Mouse (Mus musculus): ENCODE results near the gene Zfyve27. TPM values are rescaled to one million over a fixed set of nuclear protein-coding genes. Genes with fewer than 3 reads are reported as not detected.

Zfyve27 gene
- polyA plus RNA-seq, 1 experiment from 2014 or later: 15.2 TPM

DNA sequence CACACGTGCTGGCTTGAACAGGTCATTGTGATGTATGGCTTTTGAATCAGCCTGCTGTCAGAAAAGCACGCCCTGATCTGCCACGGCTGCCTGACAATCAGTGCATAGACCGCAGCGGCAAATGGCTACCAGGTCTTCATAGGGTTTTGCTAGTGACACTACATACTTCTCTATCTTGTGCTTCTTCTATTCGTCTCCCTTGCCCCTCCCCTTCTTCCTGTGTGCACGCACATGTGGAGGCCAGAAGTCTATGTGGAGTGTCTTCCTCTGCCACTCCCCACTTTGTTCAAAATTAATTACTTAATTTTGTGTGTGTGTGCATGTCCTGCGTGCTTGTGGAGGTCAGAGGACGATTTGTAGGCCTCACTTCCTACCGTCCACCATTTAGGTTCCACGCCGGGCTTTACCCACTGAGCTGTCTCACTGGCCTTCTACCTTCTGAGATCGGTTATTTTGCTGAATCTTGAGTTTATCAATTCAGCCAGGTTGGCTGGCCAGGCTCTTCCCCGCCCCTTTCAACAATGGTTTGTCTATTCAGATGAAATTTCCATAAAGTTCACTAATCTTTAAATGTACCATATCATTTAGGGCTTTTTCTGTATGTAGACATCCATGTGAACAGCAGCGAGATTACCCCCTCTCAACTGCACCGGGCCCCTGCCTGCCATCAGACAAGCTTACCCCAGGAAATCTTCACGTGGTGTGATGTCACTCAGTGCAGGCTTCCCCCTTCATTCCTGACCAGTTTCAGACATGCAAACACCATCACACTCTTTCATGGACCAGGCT lies 65.9 kb downstream of the Zfyve27 start:
- no peaks in the 10 kb centered on the region for H3K36me3 ChIP-seq (ENCODE audit: control insufficient read depth, insufficient read depth, low read length)
- H3K4me1 ChIP-seq (replicated peaks; ENCODE audit: control insufficient read depth, insufficient read depth, low read length): peaks cover 10% of the 10 kb centered on the region; the same call in 1 of the 2 replicates
- DNase-seq (ENCODE audit: low spot score) (no peak), ATAC-seq (replicated peaks; ENCODE audit: low FRiP score) (no peak; the same call in none of the 2 replicates)
- no peak overlapping the region for H3K9ac ChIP-seq (ENCODE audit: low read depth, low read length)
- no peak overlapping the region for H3K4me3 ChIP-seq (ENCODE audit: low read depth, low read length)
- no peak overlapping the region for H3K27ac ChIP-seq (ENCODE audit: low read depth, low read length)
- 68% methylated on average over 17 of the region's 17 CpGs for whole genome bisulfite sequencing
- H3K27me3 ChIP-seq (replicated peaks; ENCODE audit: control insufficient read depth, insufficient read depth, low read length): no peaks in the 10 kb centered on the region; the same call in none of the 2 replicates
- no peaks in the 10 kb centered on the region for H3K9me3 ChIP-seq (ENCODE audit: control insufficient read depth, low read length)
- peak overlapping the region; percentile 11; the same call in 1 of the 2 replicates for H3K4me2 ChIP-seq

DNA sequence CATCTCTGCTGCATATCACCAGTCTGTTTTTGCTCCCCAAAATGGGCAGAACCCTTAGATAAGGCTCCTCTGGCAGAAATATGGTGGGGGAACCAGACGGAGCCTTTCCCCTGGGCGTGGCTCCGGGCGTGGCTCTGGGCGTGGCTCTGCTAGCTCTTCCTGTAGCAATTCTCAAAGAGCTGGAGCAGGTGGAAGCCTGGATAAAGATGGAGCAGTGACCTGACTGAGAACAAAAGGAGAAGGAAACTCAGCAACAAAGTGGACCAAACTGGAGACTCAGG lies 66.5 kb downstream of the Zfyve27 start:
- DNase-seq (ENCODE audit: low spot score) (no peak), ATAC-seq (replicated peaks; ENCODE audit: low FRiP score) (peak; percentile 61; the same call in 1 of the 2 replicates)
- H3K4me3 ChIP-seq (ENCODE audit: low read depth, low read length): no peak overlapping the region
- H3K4me2 ChIP-seq: peak overlapping the region; percentile 11; the same call in 1 of the 2 replicates
- no peak overlapping the region for H3K27ac ChIP-seq (ENCODE audit: low read depth, low read length)
- H3K9ac ChIP-seq (ENCODE audit: low read depth, low read length): no peak overlapping the region
- H3K4me1 ChIP-seq (replicated peaks; ENCODE audit: control insufficient read depth, insufficient read depth, low read length): peaks cover 10% of the 10 kb centered on the region; the same call in 1 of the 2 replicates
- H3K27me3 ChIP-seq (replicated peaks; ENCODE audit: control insufficient read depth, insufficient read depth, low read length): no peaks in the 10 kb centered on the region; the same call in none of the 2 replicates
- WGBS: 42% methylated on average over 5 of the region's 5 CpGs
- H3K36me3 ChIP-seq (ENCODE audit: control insufficient read depth, insufficient read depth, low read length): no peaks in the 10 kb centered on the region
- H3K9me3 ChIP-seq (ENCODE audit: control insufficient read depth, low read length): no peaks in the 10 kb centered on the region

DNA sequence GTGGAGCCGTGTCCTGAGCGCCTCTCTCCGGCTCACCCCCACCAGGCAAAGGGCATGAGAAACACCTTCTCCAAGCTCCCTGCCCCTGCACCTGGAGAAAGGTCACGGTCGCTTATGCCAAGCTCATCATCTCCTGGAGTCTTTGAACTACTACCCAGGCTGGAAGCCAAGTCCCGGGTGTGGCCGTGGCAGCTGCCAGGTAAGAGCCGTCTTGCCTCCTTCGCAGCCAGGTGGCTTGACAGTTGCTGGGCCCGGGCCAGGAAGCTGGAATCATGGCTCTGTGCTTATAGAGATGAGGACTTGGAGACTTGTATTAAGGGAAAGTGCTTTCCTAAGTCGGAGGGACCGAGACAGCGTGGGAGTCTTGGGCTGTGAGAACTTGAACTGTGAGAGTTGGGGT lies 67.2 kb downstream of the Zfyve27 start:
- Histone ChIP-seq H3K27me3 (replicated peaks; ENCODE audit: control insufficient read depth, insufficient read depth, low read length) (no peaks in the 10 kb centered on the region; the same call in 1 of the 2 replicates), H3K4me3 (ENCODE audit: low read depth, low read length) (no peak overlapping the region), H3K9me3 (ENCODE audit: control insufficient read depth, low read length) (no peaks in the 10 kb centered on the region), H3K9ac (ENCODE audit: low read depth, low read length) (no peak overlapping the region), H3K4me1 (replicated peaks; ENCODE audit: control insufficient read depth, insufficient read depth, low read length) (peaks cover 10% of the 10 kb centered on the region; the same call in 1 of the 2 replicates), H3K27ac (ENCODE audit: low read depth, low read length) (no peak overlapping the region), H3K4me2 (no peak overlapping the region), H3K36me3 (ENCODE audit: control insufficient read depth, insufficient read depth, low read length) (no peaks in the 10 kb centered on the region)
- ATAC-seq (replicated peaks; ENCODE audit: low FRiP score) (no peak), DNase-seq (ENCODE audit: low spot score) (no peak)
- WGBS: 86% methylated on average over 13 of the region's 13 CpGs

DNA sequence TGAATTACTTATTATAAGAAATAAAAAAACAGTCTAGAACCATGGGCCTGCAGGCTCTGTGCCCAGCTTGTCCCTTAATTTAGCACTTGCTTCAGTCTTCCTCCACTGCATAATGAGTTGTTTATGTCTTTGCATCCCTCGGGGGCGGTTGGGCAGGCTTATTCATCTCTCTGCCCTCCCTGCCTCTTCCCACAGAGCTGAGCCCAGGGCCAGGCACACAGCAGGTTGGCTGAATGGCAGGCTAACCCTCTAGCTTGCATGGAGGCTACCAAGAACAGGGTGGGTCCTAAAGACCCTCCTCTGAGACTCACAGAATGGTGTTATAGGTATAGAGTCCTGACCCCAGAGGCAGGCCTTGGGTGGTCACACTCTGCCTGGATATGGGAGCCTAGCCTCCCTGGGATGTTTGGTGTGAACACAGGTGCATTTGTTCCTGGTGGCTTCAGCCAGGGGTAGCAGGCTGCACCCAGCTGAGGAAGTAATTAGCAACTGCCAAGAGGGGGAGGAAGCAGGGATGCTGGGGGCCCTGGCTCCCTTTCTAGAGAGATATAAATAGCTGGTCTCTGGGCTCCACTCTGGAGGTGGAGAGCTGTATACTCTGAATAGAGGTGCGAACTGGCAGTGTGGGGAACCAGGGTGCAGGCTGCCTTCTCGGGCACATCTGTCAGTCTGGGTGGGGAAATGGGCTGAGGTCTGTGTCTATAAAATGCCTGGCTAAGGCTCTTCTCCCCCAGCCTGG lies 74.0 kb downstream of the Zfyve27 start:
- no peaks in the 10 kb centered on the region for H3K36me3 ChIP-seq (ENCODE audit: control insufficient read depth, insufficient read depth, low read length)

DNA sequence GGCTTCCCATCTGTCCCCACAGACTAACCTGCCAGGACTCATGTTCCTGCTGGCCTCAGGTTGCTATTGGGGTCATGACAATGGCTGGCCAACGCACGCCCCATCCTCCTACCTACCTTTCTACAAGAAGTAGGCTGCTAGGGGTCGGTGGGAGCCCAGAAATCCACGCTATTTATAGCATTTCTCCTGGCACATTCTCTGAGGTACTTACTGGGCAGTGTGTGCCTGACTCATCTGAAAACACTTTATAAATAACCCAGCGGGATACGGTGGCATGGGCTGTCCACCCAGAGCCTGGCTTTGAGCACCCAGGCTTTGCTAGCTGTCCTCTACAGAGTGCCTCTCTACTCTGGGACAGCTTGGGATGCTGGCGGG lies 74.6 kb downstream of the Zfyve27 start:
- Histone ChIP-seq H3K27me3 (replicated peaks; ENCODE audit: control insufficient read depth, insufficient read depth, low read length) (peaks cover 4% of the 10 kb centered on the region; the same call in 1 of the 2 replicates), H3K4me2 (no peak overlapping the region), H3K4me3 (ENCODE audit: low read depth, low read length) (no peak overlapping the region), H3K27ac (ENCODE audit: low read depth, low read length) (no peak overlapping the region), H3K4me1 (replicated peaks; ENCODE audit: control insufficient read depth, insufficient read depth, low read length) (no peaks in the 10 kb centered on the region), H3K9ac (ENCODE audit: low read depth, low read length) (no peak overlapping the region), H3K9me3 (ENCODE audit: control insufficient read depth, low read length) (no peaks in the 10 kb centered on the region), H3K36me3 (ENCODE audit: control insufficient read depth, insufficient read depth, low read length) (no peaks in the 10 kb centered on the region)
- ATAC-seq (replicated peaks; ENCODE audit: low FRiP score) (no peak), DNase-seq (ENCODE audit: low spot score) (no peak)
- WGBS: 59% methylated on average over 7 of the region's 7 CpGs

More for the DNA sequence above, 74.0 kb downstream of the Zfyve27 start:
- no peaks in the 10 kb centered on the region for H3K9me3 ChIP-seq (ENCODE audit: control insufficient read depth, low read length)
- 29% methylated on average over 4 of the region's 4 CpGs for WGBS
- H3K4me3 ChIP-seq (ENCODE audit: low read depth, low read length): no peak overlapping the region
- no peak overlapping the region for H3K27ac ChIP-seq (ENCODE audit: low read depth, low read length)
- no peak overlapping the region for H3K4me2 ChIP-seq
- H3K27me3 ChIP-seq (replicated peaks; ENCODE audit: control insufficient read depth, insufficient read depth, low read length): peaks cover 4% of the 10 kb centered on the region; the same call in 1 of the 2 replicates
- ATAC-seq (replicated peaks; ENCODE audit: low FRiP score) (no peak), DNase-seq (ENCODE audit: low spot score) (no peak)
- H3K4me1 ChIP-seq (replicated peaks; ENCODE audit: control insufficient read depth, insufficient read depth, low read length): no peaks in the 10 kb centered on the region
- no peak overlapping the region for H3K9ac ChIP-seq (ENCODE audit: low read depth, low read length)

DNA sequence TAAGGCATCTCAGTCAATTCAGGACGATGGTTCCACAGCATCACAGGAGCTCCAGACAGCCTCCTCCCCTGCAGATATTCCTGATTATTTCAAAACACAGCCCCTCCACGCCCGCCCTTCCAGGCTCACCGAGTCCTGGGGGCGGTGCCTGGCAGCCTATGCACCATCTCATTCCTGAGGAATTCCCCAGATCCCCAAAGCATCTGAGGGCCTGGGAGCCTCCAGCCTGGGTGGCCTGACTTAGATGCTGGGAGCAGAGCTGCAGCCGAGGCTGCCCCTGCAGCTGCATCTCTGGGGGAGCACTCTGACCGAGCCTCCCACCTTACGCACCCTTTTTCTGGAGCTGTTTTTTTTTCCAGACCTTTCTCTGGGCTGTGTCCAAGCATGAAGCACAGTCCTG lies 77.1 kb downstream of the Zfyve27 start:
- no peak overlapping the region for H3K27ac ChIP-seq (ENCODE audit: low read depth, low read length)
- no peak overlapping the region for H3K4me3 ChIP-seq (ENCODE audit: low read depth, low read length)
- H3K9ac ChIP-seq (ENCODE audit: low read depth, low read length): no peak overlapping the region
- ATAC-seq (replicated peaks; ENCODE audit: low FRiP score) (no peak), DNase-seq (ENCODE audit: low spot score) (no peak)
- peaks cover 4% of the 10 kb centered on the region; the same call in 1 of the 2 replicates for H3K27me3 ChIP-seq (replicated peaks; ENCODE audit: control insufficient read depth, insufficient read depth, low read length)
- no peaks in the 10 kb centered on the region for H3K9me3 ChIP-seq (ENCODE audit: control insufficient read depth, low read length)
- 51% methylated on average over 8 of the region's 8 CpGs for WGBS
- no peaks in the 10 kb centered on the region for H3K4me1 ChIP-seq (replicated peaks; ENCODE audit: control insufficient read depth, insufficient read depth, low read length)
- no peaks in the 10 kb centered on the region for H3K36me3 ChIP-seq (ENCODE audit: control insufficient read depth, insufficient read depth, low read length)
- no peak overlapping the region for H3K4me2 ChIP-seq

DNA sequence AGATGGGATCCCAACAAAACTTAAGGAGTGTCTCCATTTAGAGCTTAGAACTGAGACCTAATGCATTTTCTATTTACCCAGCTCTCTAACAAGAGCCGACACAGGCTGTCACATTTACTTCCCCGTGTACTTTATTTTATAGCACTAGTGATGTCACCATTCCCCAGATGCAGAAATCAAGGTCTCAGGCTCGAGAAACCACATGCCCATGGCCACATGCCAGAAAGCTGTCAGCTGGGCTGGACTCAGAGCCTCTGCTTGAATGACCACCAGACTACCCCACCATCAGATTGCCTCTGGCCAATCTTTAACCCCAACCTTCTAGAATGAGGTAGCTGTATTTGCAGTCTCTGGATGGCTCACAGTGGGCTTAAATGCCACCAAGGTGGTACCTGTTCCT lies 79.7 kb downstream of the Zfyve27 start:
- Histone ChIP-seq H3K4me1 (replicated peaks; ENCODE audit: control insufficient read depth, insufficient read depth, low read length) (no peaks in the 10 kb centered on the region), H3K27me3 (replicated peaks; ENCODE audit: control insufficient read depth, insufficient read depth, low read length) (no peaks in the 10 kb centered on the region), H3K9ac (ENCODE audit: low read depth, low read length) (no peak overlapping the region), H3K27ac (ENCODE audit: low read depth, low read length) (no peak overlapping the region), H3K4me3 (ENCODE audit: low read depth, low read length) (no peak overlapping the region), H3K9me3 (ENCODE audit: control insufficient read depth, low read length) (no peaks in the 10 kb centered on the region), H3K36me3 (ENCODE audit: control insufficient read depth, insufficient read depth, low read length) (no peaks in the 10 kb centered on the region), H3K4me2 (no peak overlapping the region)
- whole genome bisulfite sequencing: 60% methylated on average over 3 of the region's 3 CpGs
- ATAC-seq (replicated peaks; ENCODE audit: low FRiP score) (no peak), DNase-seq (ENCODE audit: low spot score) (no peak)

Measured in liver, embryonic 11.5 days (tissue).